Mouse (Mus musculus) heart, adult 2 months (tissue): ENCODE results near the gene Cpn1. TPM values are rescaled to one million over a fixed set of nuclear protein-coding genes. Genes with fewer than 3 reads are reported as not detected.

Experiments used
- DNase-seq, 2 experiments: peaks; one replicate each; pipeline ENCODE4 v3.0.0; 2021
- H3K27ac ChIP-seq: fragments of 200-600 bp; 2 replicates; pipeline ENCODE4 v1.8.1; 2022
- H3K27me3 ChIP-seq: fragments of 200-500 bp; 2 replicates; pipeline ENCODE4 v1.6.1; 2012; ENCODE audit warnings: mild to moderate bottlenecking, low read length, inconsistent platforms, mixed read lengths; ENCODE audit not compliant: control insufficient read depth, insufficient read depth
- H3K36me3 ChIP-seq: fragments of 200-500 bp; 2 replicates; pipeline ENCODE4 v1.6.1; 2012; ENCODE audit warnings: low read length, inconsistent platforms; ENCODE audit not compliant: control insufficient read depth, insufficient read depth
- H3K4me1 ChIP-seq: fragments of 200-500 bp; 2 replicates; pipeline ENCODE4 v1.6.1; 2011; ENCODE audit warnings: low read length; ENCODE audit not compliant: control insufficient read depth, insufficient read depth
- H3K4me3 ChIP-seq: fragments of 200-600 bp; 2 replicates; pipeline ENCODE4 v1.8.1; 2022
- H3K79me2 ChIP-seq: fragments of 200-500 bp; replicated peaks from 2 replicates; pipeline ENCODE4 v1.6.1; 2012; ENCODE audit warnings: mild to moderate bottlenecking, inconsistent platforms, low read length, moderate library complexity, mixed read lengths; ENCODE audit not compliant: control insufficient read depth, insufficient read depth
- H3K9ac ChIP-seq: fragments of 200-500 bp; 2 replicates; pipeline ENCODE4 v1.6.1; 2012; ENCODE audit warnings: low read depth, mild to moderate bottlenecking, control low read depth, inconsistent platforms, low read length, mixed read lengths
- CTCF ChIP-seq: fragments of 200-600 bp; IDR thresholded peaks from 2 replicates; pipeline ENCODE4 v1.8.1; 2022; ENCODE audit warnings: antibody characterized with exemption, mild to moderate bottlenecking, moderate library complexity
- EP300 ChIP-seq: fragments of 200-500 bp; IDR thresholded peaks from 2 replicates; pipeline ENCODE4 v1.6.1; 2011; ENCODE audit warnings: low read depth, low read length, control low read depth; ENCODE audit not compliant: insufficient read depth
- POLR2A ChIP-seq: fragments of 200-500 bp; IDR thresholded peaks from 2 replicates; pipeline ENCODE4 v1.6.1; 2011; ENCODE audit warnings: mild to moderate bottlenecking, low read depth, low read length, control low read depth; ENCODE audit not compliant: insufficient read depth
- WGBS: fragments of 180-500 bp; shearing (Covaris S2); methylation state at CpG from one replicate; pipeline ENCODE4 v1.1.7; 2018; 5-methylcytosine and 5-hydroxymethylcytosine counted together
- intact Hi-C: fragments of 180-260 bp; cut with DNase I; formaldehyde crosslinking; loops from one replicate; pipeline ENCODE4 v1.15.1; 2025
- polyA plus RNA-seq: library from polyadenylated mRNA; depleted of rRNA; stranded (reverse); fragments of >200 nt; gene quantifications from 2 replicates; pipeline ENCODE4 v1.2.3, GENCODE M21; 2012
- total RNA-seq, 2 experiments: library from RNA; stranded (reverse); gene quantifications; 2 replicates each; pipeline ENCODE4 v1.2.3; 2021

The Cpn1 gene
- total and polyA plus RNA-seq, 3 experiments, result 0.18 to 0.31 TPM; not detected in 1

GRCm38 (mm10) chr19:43944566-43944965, 41.8 kb downstream of the Cpn1 start:
- no peaks in the 10 kb centered on the region for H3K4me1 ChIP-seq
- no peak for DNase-seq
- TF ChIP-seq POLR2A (no peak), CTCF (no peak), EP300 (no peak)
- H3K36me3 ChIP-seq, result no peaks in the 10 kb centered on the region
- 72% methylated on average over 8 of the region's 8 CpGs for WGBS
- H3K27ac ChIP-seq, result no peak overlapping the region
- H3K9ac ChIP-seq, result no peak overlapping the region
- H3K27me3 ChIP-seq, result no peaks in the 10 kb centered on the region
- intact Hi-C loops, result loop anchor here (5.0 kb wide), 2 partner anchors 37 to 92 kb away; no protein-coding TSS in a partner anchor
- H3K4me3 ChIP-seq, result no peak overlapping the region
- H3K79me2 ChIP-seq, result no peaks in the 10 kb centered on the region

GRCm38 (mm10) chr19:43943076-43943475, 43.3 kb downstream of the Cpn1 start:
- Histone ChIP-seq H3K27ac (no peak overlapping the region), H3K79me2 (no peaks in the 10 kb centered on the region), H3K9ac (no peak overlapping the region), H3K4me3 (no peak overlapping the region), H3K27me3 (no peaks in the 10 kb centered on the region), H3K36me3 (no peaks in the 10 kb centered on the region), H3K4me1 (peaks cover 2% of the 10 kb centered on the region; the same call in 1 of the 2 replicates)
- intact Hi-C loops, result loop anchor here (5.0 kb wide), 2 partner anchors 36 to 91 kb away; no protein-coding TSS in a partner anchor
- DNase-seq, result no peak
- TF ChIP-seq POLR2A (no peak), CTCF (no peak), EP300 (no peak)
- 75% methylated on average over 16 of the region's 16 CpGs for WGBS

- no peaks in the 10 kb centered on the region for H3K36me3 ChIP-seq
- WGBS, result 4% methylated on average over 79 of the region's 94 CpGs
- H3K9ac ChIP-seq, result peak within 1 kb of the TSS; percentile 88
- no peaks in the 10 kb centered on the region for H3K79me2 ChIP-seq
- TF ChIP-seq EP300 (no peak), CTCF (peak; percentile 82), POLR2A (peak; percentile 16; the same call in 1 of the 2 replicates)
- intact Hi-C loops, result loop anchor here (1.0 to 5.0 kb wide), 5 partner anchors 20 to 108 kb away; no protein-coding TSS in a partner anchor
- H3K27me3 ChIP-seq, result no peaks in the 10 kb centered on the region
- DNase-seq, result peak; percentile 90 to 95
- H3K27ac ChIP-seq, result peak within 1 kb of the TSS; percentile 72
- H3K4me3 ChIP-seq, result peak within 1 kb of the TSS; percentile 79
- H3K4me1 ChIP-seq, result peaks cover 5% of the 10 kb centered on the region; the same call in 1 of the 2 replicates
Observed at GRCm38 (mm10) chr19:43939769-43940689, 46.3 kb downstream of the Cpn1 start, which contains the start of gene Dnmbp. Gene Dnmbp, minus strand, starts transcription at chr19:43940191.

- no peak for DNase-seq
- peak overlapping the region; percentile 72 for H3K27ac ChIP-seq
Observed at GRCm38 (mm10) chr19:43939171-43939768, 47.1 kb downstream of the Cpn1 start.

GRCm38 (mm10) chr19:43938355-43938754, 48.0 kb downstream of the Cpn1 start:
- TF ChIP-seq POLR2A, result no peak
- no peak for TF ChIP-seq EP300
- TF ChIP-seq CTCF, result no peak
- Histone ChIP-seq H3K36me3 (no peaks in the 10 kb centered on the region), H3K27me3 (no peaks in the 10 kb centered on the region), H3K4me3 (no peak overlapping the region; the same call in 1 of the 2 replicates), H3K9ac (no peak overlapping the region), H3K79me2 (peaks cover 2% of the 10 kb centered on the region), H3K27ac (no peak overlapping the region), H3K4me1 (peaks cover 5% of the 10 kb centered on the region; the same call in 1 of the 2 replicates)
- intact Hi-C loops, result loop anchor here (5.0 kb wide), 1 partner anchor 56 kb away; no protein-coding TSS in a partner anchor
- WGBS, result 31% methylated on average over 11 of the region's 11 CpGs
- DNase-seq, result no peak

More at GRCm38 (mm10) chr19:43939171-43939768, 47.1 kb downstream of the Cpn1 start:
- Histone ChIP-seq H3K9ac (peak overlapping the region; percentile 88), H3K79me2 (no peaks in the 10 kb centered on the region; the same call in 1 of the 2 replicates), H3K4me1 (peaks cover 5% of the 10 kb centered on the region; the same call in 1 of the 2 replicates), H3K27me3 (no peaks in the 10 kb centered on the region), H3K36me3 (no peaks in the 10 kb centered on the region), H3K4me3 (peak overlapping the region; percentile 79)
- intact Hi-C loops, result loop anchor here (1.0 to 5.0 kb wide), 2 partner anchors 19 to 57 kb away; no protein-coding TSS in a partner anchor
- 4% methylated on average over 16 of the region's 16 CpGs for WGBS
- no peak for TF ChIP-seq CTCF
